Mouse (Mus musculus) heart, adult 2 months (tissue): Measurements from ENCODE around the gene Nmur1.

ENCODE experiments used
- CTCF ChIP-seq: fragments of 200-600 bp; IDR thresholded peaks from 2 replicates; pipeline ENCODE4 v1.8.1; 2022; ENCODE audit warnings: antibody characterized with exemption, mild to moderate bottlenecking, moderate library complexity
- EP300 ChIP-seq: fragments of 200-500 bp; IDR thresholded peaks from 2 replicates; pipeline ENCODE4 v1.6.1; 2011; ENCODE audit warnings: low read depth, low read length, control low read depth; ENCODE audit not compliant: insufficient read depth
- POLR2A ChIP-seq: fragments of 200-500 bp; IDR thresholded peaks from 2 replicates; pipeline ENCODE4 v1.6.1; 2011; ENCODE audit warnings: mild to moderate bottlenecking, low read depth, low read length, control low read depth; ENCODE audit not compliant: insufficient read depth

GRCm38 (mm10) chr1:86342371-86342770 is 83.7 kb downstream of the Nmur1 start:
- TF ChIP-seq CTCF (no peak), POLR2A (no peak), EP300 (no peak)
